Mouse (Mus musculus): Measurements from ENCODE around the gene Akr1c13.
"Not testable (repeated sequence)": the region's sequence is repeated elsewhere in the genome, so short reads cannot be mapped to it uniquely, and the experiment has no call there.

Akr1c13 gene

DNA sequence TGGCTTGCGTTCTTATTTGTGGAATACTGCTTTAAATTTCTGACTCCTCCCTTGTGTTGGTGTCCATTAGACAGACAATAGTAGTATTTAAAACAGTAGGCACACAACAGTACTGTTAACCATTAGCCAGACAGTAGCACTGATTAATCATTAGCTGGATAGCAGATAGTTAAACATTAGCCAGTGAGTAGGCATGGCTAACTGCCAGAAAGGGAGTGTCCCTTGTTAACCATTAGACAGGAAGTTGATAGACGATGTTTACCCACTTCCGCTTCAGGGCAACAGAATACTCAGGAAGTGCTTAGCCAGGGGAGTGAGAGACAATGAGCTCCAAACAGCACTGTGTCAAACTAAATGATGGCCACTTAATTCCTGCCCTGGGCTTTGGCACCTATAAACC, at the start of gene Akr1c13:
Akr1c13 (plus strand) TSS at position 247 of the 400 bp plus-strand sequence.
- peak; percentile 7 for DNase-seq

DNA sequence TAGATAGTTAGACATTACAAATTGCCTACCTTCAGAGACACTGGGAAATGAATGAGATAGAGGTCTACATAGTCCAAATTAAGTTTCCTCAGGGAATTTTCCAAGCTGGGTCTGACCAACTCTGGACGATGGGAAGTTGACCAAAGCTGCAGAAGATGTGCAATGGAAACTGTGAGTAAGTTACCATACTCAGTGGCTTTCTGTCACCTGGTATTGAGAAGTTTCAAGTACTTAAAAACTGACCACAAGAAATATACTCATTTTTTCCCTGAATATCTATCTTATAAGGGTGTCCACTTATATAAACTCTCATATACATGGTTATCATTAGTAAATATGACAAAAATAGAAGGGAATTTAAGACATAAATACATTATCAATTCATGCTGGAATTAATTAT, 46.7 kb upstream of the Akr1c13 start:
- no peak for DNase-seq

DNA sequence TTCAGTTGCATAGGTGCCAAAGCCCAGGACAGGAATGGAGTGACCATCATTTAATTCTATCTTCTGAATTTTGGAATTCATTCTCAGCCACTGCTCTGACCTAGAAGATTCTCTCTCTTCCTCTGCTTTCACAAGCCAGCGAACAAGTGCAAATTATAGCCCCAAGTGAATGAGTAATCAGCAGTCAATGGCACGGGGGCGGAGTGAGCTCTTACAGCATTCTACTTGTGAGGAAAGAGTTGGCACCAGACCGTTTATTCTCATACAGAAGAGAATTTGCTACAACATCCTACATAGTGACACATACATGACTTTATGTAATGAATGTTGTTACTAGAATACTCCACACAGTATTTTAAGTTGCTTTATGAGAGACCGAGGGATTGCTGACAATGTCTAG, 40.4 kb upstream of the Akr1c13 start, which contains the start of gene Akr1c18:
Akr1c18 (minus strand) TSS at position 137 of the 400 bp plus-strand sequence.
- DNase-seq = no peak

DNA sequence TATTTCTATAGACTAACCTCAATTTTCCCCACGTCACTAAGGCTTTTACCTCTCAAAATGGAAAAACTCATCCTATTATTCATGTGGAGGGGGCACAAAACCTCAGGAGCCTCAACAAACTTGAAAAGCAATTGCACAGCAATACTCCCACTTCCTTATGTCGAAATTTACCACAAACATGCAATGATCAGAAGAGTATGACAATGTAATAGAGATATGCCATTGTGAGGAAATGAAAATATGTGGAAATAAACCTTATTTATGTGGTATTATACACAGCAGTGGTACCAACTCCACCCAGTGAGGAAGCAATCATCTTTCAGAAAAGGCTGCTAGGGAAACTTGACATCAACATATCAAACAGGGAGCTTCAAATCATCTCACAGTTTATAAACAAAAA, 38.0 kb upstream of the Akr1c13 start:
- DNase-seq = no peak

DNA sequence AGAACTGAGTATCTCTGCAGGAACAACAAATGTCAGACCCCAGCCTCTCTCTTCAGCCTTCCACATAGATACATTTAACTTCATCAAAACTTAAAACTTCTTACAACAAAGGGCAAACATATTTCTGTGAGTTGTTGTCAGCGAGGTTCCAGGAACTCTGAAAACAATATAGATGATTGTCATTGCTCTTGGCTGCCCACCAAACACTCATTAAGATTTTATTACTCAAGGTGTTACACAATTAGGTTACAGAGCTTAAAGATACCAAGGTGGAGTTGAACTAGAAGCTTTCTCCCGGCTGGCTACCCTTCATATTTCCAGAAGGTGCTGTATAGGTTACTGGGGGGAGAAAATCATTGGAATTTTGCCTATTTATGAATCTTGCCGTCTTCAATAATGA, 37.4 kb upstream of the Akr1c13 start:
- DNase-seq = no peak

DNA sequence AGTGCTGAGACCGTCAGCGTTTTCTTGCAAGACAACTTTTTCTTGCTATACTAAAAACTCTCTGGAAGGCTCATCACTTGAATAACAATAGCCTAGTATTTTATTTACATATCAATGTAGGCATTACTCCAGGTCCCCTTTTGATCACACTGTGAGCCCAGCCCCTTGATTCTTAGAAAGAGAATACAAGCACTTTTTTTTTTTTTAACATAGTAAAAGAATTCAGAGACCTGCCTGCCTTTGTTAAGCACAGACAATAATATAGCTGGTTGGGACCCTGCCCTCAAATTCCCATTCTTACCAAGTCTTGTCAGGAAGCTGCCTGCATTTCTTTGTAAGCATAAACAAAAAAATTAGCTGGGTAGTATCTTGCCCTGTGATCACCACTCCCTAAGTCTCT, 35.7 kb upstream of the Akr1c13 start:
- no peak for DNase-seq

DNA sequence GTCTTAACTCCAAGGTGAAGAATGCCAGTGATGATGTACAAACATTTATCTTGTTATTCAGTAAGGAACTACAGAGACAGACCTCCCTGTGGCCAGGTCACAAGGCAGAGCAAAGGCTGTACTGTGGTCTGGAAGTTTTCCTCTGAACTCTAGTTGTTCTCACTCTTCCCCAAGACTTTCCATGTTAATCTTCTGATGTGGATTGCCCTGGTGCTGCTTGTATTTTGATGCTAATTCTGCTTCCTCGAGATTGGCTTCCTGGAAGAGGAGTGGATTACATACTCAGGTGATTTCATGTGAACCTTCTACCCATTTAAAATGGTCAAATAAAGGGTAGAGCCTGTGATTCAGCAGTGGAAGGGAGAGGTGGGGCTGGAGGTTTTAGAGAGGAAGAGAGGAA, 22.9 kb upstream of the Akr1c13 start:
- no peak for DNase-seq

DNA sequence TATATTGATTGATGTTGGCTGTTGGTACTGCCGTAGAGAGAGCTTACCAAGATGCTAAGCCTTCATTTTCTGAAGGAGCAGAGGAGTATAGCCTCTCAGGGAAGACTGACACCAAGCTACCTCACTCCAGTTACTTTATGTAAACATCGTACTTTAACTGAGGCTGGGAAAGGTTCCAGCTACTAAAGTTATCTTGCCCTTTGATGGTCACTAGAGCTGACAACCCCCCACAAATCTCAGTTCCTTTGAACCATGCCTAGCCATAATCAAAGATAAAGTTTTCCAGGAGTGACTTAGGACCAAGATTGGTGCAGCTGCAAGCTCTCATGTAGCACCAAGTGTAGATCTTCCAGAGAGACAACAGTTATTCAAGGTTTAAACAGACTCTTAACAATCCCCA, 18.0 kb upstream of the Akr1c13 start:
- peak; percentile 2 for DNase-seq

DNA sequence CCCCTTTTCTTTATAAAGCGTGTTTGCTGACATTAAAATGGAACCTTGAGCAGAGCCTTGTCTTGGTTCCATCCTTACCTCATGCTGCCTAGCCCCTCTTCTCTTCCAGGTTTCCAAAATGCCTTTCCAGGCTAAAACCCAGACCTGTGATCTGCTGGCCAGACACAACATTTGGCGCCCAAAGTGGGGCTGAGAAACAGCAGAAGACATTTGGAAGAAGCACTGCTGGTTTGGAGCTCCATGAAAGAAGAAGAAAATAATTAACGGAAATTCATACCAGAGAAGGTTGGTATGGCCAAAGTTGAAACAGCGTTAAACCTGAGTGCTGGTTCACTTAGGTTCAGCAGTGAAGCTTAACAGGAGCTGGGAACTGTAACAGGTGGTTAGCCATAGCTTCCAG, 9.6 kb upstream of the Akr1c13 start:
- DNase-seq = not testable (repeated sequence)

DNA sequence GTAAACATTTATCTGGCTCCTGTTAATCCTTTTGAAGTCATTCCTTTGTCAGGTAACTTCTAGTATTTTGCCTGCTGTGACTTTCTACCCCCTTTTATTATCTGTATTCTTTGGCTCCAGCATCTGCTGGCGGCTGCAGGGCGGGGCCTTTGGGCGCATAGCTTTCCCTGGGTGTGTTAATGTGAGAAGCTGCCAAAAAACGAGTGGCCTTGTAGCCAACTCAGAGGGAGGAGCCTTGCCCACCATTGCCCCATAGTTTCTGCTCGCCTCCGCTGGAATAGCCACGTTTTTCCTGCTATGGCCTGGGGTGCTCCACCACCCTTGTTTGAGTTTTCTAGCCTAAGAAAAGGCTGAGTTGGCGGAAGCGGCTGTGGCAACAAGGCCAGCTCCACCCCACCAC, 7.8 kb upstream of the Akr1c13 start:
- DNase-seq = no peak

DNA sequence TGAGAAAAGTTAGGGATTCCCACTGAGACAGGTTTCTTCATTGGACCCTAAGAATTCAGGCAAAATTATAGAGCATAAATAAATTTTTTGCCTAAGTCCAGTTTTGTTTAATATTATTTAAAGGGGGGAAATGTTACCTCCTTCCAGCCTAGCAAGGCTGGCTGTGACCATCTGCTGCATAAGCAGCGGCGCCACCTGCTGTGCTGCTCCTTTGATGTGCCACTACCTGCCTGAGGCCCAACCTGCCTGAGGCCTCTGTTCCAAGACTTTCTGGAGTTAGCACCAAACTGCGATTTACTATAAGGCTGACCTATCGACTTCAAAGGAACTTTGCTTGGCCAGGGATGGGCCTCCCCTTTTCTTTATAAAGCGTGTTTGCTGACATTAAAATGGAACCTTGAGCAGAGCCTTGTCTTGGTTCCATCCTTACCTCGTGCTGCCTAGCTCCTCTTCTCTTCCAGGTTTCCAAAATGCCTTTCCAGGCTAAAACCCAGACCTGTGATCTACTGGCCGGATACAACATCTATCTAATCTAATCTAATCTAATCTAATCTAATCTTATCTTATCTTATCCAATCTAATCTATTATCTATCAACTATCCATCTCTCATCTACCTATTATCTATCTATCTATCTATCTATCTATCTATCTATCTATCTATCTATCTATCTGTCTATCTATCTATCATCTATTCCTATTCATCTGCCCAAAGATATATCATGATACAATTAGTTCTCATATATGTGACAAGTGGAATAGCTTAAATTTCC, 4.1 kb upstream of the Akr1c13 start:
- peak; percentile 10 for DNase-seq

DNA sequence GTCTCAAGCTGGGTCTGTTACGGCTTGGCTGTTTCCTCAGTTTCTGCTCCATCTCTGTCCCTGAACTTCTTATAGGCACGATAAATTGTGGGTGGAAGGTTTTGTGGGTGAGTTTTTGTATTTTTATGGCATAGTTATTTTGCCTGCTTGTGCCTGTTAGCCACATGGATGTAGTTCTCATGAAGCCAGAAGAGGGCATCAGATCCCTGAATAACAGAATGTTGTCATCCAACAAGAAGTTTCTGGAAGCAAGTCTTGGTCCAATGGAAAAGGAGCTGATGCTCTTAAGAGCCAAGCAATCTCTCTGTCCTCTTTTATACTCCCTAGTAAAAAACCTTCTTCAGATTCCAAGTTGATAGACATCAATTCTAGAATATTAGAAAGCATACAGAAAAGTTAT, 2.8 kb upstream of the Akr1c13 start:
- DNase-seq = peak; percentile 13

DNA sequence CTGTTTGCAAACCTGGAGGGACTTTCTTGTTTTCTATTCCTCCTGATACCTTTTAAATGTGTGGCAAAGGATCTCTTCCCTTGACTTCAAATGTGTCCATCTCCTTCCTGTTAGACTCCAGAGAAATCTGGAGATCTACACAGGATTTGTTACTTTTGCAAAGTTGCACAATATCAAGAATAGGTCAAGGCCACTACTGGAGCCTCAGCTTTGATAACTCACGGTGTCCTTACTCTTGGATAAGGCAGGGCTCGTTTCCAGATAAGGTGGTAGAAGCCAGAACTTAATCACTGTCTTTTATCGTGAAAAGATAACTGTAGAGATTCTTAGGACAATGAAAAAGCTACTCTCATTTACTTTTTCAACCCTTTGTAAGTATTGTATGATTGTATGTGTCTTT, 1.6 kb downstream of the Akr1c13 start:
- no peak for DNase-seq

DNA sequence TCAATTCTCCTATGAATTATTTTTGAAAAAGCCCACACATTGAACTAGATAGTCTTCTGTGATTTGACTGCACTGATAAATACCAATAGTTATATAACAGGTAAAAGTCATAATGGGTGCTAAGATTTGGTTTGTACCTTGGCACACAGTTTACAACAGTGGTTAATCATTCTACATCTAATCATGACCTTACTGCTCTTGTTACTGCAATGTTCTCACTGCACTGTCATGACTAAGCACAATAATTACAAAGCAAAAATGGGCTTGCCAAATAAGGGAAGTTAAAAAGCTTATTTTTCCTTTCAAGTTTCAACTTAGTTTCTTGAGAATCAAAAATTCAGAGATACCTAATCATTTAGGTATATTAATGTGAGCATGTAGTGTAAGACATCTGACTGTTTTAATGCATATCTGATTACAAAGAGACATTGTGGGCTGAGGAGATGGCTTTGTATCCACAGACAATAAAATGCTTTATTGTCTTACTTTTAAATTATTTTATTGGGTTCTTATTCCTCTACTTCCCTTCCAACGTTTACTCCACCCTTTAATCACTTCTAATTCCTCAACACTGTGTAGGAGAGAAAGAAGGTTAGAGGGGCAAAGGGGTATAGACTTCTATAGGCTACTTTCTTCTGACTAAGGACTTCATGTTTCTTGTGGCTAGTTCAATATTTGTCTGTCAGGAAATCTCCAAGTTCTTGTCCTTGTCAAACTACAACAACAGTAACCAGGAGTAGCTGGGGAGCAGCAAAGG, 15.4 kb downstream of the Akr1c13 start:
- DNase-seq = no peak

DNA sequence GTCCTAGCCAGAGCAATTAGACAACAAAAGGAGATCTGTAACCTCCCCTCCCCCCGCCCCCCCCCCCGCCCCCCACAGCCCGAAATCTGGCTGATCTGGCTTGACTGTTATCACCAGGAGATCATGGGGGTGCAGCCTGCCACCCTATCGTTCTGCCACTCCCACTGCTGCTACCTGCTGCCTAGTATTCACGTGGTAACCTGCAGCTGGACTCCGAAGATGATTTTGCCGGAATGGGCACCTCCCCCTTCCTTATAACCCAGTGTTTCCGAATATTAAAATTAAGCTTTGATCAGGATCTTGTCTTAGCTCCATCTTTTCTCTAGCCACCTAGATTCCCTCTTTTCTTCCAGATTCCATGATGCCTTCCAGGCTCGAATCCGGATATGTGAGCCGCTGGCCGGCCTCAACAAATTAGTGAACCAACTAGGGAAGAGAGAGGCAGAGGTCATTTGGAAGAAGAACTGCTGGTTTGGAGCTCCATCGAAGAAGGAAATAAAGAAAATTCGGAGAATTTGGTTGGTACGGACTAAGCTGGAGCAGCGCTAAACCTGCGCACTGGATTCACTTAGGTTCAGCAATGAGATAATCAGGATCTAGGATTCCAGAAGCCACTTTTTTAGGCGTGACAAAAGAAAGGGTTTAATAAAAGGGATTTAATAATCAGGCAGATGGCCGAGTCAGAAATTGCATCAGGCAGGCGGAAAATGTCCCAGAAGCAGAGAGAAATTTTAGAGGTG, 20.8 kb downstream of the Akr1c13 start:
- DNase-seq = no peak

DNA sequence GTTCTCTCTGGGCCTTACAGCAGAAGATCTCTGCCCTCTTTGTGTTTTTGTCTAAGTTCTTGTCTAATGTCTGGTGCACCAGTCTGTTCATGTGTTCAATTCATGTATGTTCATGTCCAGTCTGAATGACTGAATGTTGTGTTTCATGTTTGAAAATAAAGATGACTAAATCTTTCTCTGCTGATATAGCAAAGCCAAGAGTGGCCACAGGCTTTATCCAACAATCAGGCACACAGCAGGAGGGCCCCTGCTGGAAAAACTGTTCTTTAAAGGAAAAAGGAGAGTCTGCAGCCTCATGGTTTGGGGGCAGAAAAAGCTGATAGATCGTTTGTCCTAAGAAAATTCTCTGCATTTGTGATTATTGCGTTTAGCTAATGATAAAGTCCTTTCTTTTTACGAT, 21.4 kb downstream of the Akr1c13 start:
- no peak for DNase-seq

DNA sequence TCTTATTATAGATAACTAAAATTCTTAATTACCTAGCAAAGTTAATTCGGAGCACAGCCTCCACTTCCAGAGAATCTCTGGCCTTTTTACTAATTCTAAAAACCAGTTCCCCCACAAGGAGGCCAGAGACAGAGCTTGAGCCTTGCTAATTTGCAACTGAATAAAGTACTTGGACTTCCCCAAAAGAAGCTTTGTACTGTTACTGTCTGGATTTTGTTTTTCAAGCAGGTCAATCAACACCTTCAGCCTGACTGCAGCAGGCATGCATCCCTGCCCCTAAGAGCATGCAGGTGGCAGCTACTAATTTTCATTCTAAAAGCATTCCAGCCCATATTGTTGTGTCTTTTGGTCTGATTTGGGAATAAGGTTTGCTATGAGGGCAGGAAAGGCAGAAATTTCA, 24.5 kb downstream of the Akr1c13 start:
- not testable (repeated sequence) for DNase-seq

DNA sequence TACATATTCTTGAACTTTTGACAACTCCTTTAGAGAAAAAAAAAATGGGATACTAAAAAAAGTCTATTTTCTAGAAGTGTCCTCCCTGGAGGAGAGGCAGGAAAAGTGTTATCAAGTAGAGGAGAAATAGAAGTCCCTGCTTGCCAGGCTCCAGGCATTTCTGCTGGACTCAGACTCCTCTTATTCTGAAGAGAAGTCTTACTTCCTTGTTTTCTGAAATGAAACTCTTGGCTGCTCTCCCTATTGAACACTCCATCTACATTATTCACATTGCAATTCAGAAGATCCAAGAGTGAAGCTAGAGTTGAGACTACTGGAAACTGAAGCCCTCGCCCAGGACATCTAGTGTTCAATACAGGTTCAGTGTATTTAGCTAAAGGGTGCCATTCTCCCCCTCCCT, 37.5 kb downstream of the Akr1c13 start, which contains the start of gene Akr1c19:
Akr1c19 (plus strand) TSS at position 260 of the 400 bp plus-strand sequence.
- DNase-seq = no peak

DNA sequence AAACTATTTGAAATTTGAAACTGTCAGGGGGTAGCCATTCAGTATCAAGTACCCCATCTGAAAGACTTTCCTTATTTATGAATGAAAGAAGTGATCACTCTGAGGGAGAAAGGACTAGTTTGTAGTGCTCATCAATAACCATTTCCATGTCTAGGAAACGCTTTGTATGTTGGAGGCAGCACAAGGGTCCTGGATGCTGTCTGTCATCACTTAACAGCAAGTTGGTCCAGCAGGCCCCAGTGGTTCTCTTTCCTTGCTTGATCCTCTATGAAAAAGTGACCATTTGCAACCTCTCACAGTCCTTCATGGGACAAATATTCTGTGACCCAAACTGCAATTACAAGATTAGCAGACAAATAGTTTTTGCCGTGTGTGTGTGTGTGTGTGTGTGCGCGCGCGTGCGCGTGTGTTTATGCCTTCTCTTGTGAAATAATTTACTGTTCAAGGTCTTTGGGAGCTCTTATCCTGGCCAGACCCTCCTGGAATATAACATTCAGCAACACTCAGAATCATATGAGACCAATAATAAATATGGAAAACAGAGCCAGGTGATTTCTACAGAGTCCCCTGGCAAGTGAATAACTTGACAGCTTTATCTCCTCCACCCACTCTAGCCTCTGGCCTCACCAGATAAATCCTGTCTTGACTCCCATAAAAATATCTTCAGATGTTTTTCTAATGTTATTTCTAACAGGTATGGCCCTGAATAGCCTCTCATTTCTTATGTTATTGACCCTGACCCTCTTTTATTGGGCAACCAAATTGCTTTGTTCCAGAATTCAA, 40.1 kb downstream of the Akr1c13 start:
- DNase-seq = no peak

DNA sequence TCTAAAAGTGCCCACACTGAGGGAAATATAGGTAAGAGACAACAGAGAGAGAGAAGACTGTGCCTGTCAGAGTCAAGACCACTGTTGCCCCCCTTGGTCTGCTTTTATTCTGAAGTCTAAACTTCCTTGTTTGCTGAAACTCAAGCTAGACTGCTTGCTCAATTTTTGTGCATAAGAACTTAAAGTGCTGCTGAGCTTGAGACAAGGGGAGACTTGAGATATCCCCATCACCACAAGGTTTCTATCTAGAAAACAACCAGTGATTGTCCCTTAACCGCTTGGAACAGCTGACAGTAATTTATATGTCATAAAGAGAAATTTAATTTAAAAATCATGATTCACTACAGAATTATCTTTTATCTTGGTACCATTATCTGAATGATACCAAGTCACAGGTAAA, 42.2 kb downstream of the Akr1c13 start:
- no peak for DNase-seq

DNA sequence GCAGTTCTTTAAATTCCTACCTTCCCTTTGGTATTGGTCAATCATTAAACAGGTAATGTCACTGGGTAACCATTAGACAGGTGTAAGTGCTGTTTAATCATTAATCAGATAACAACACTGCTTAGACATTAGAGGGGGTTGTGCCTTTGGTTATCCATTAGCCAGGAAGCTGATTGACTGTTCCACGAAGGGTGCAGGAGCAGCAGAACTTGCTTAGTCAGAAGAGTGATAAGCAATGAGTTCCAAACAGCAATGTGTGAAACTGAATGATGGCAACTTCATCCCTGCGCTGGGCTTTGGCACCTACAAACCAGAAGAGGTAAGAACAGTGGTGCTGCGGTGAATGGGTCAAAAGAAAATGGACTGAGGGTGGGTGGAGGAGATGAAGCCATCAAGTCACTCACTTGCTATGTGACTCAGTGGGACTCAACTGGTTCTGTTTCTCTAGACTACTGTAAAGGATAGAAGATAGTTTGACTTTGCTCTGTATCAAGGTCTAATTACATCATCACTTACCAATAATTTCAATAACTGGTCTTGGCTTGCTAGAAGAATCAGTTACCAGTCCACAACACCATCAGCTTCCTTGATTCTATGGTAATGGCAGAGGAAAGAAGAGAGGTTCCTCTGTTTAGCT, 42.7 kb downstream of the Akr1c13 start:
- DNase-seq = no peak

DNA sequence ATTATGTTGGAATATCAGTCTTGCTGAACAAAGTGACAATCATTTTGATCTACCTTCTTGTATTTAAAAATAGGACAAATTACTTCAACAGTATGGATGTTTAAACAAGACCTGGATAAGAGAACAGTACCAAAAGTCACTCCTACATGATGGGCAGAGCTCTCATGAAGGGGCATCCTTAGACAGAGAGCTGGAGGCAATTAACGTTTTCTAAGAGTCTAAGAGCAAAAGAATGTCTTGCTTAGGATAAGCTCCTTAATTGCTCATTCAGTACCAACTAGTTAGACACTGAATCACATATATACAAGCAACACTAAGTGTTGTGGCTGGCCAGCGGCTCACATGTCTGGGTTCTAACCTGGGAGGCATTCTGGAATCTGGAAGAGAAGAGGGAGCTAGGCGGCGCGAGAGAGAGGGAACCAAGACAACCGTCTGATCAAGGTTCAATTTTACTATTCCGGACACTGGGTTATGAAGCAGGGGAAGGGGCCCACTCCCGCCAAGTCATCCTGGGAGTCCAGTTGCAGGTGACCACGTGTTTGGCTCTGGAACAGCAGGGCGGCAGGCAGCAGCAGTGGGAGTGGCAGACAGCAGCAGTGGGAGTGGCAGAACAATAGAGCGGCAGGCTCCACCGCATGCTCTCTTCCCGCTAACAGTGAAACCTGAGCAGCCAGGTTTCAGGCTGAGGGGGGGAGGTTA, 54.1 kb downstream of the Akr1c13 start:
- DNase-seq = peak; percentile 77
